Mouse (Mus musculus): ENCODE results near the gene Vpreb2. TPM values are rescaled to one million over a fixed set of nuclear protein-coding genes. Genes with fewer than 3 reads are reported as not detected.
"Not testable (repeated sequence)": the region's sequence is repeated elsewhere in the genome, so short reads cannot be mapped to it uniquely, and the experiment has no call there.

The Vpreb2 gene
- polyA plus RNA-seq, 1 experiment, result not detected

GRCm38 (mm10) chr16:17962091-17962490, 18.1 kb upstream of the Vpreb2 start:
- Histone ChIP-seq H3K36me3 (ENCODE audit: control insufficient read depth, insufficient read depth) (no peaks in the 10 kb centered on the region), H3ac (ENCODE audit: control insufficient read depth, insufficient read length) (no peak overlapping the region), H3K79me2 (ENCODE audit: control insufficient read depth, insufficient read depth) (no peaks in the 10 kb centered on the region), H3K4me2 (ENCODE audit: low read depth) (no peak overlapping the region), H3K27me3 (ENCODE audit: control insufficient read depth, insufficient read depth, insufficient read length) (peaks cover 10% of the 10 kb centered on the region), H3K4me3 (no peak overlapping the region)
- TF ChIP-seq TCF3 (IDR thresholded peaks at IDR 0.05; ENCODE audit: insufficient read length, low read depth), result no peak
- no peak for TF ChIP-seq TCF12 (IDR thresholded peaks at IDR 0.05; ENCODE audit: insufficient read depth, poor library complexity, severe bottlenecking)
- no peak for TF ChIP-seq REST (IDR thresholded peaks at IDR 0.05; ENCODE audit: insufficient read depth, insufficient read length)
- no peak for TF ChIP-seq MYOD1 (IDR thresholded peaks at IDR 0.05; ENCODE audit: control insufficient read depth in 1 of 3, insufficient read length in 2 of 3, low read depth in 2 of 3)
- TF ChIP-seq E2F4 (IDR thresholded peaks at IDR 0.05; ENCODE audit: insufficient read depth), result no peak
- TF ChIP-seq POLR2AphosphoS2 (IDR thresholded peaks at IDR 0.05; ENCODE audit: insufficient read length, low read depth), result no peak
- TF ChIP-seq MYOG (IDR thresholded peaks at IDR 0.05; ENCODE audit: control insufficient read depth in 1 of 3, insufficient read depth in 1 of 3, insufficient read length in 2 of 3, low read depth in 2 of 3), result no peak
- no peak for TF ChIP-seq USF1 (IDR thresholded peaks at IDR 0.05; ENCODE audit: low read depth)
- no peak for TF ChIP-seq CEBPB (IDR thresholded peaks at IDR 0.05; ENCODE audit: insufficient read depth, poor library complexity, severe bottlenecking)
- TF ChIP-seq POLR2A (IDR thresholded peaks at IDR 0.05; ENCODE audit: insufficient read length, low read depth), result no peak
- TF ChIP-seq MAX (IDR thresholded peaks at IDR 0.05; ENCODE audit: low read depth), result no peak
- TF ChIP-seq SRF (IDR thresholded peaks at IDR 0.05; ENCODE audit: control insufficient read depth, insufficient read length, low read depth), result no peak

DNA sequence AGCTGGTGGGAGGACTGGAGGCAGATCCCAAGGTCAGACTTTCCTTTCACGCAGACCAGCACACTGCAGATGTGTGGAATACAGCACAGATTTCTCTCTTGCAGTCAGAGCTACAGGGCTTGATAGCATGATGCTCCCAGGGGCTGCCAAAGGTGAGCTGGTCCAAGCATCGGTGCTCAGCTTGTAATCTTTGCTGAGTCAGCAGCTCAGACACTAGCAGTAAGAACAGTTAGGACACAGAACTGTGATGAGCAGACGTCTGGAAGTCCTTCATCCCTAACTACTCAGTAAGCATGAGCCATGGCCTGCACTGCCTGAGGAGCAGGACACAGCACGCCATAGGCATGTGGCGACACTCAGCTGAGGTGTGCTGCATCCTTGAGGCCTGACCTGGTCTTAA, 8.4 kb upstream of the Vpreb2 start:
- H3K79me2 ChIP-seq (ENCODE audit: control insufficient read depth, insufficient read depth), result no peaks in the 10 kb centered on the region
- no peak overlapping the region for H3K4me2 ChIP-seq (ENCODE audit: low read depth)
- no peak overlapping the region for H3K4me3 ChIP-seq
- TF ChIP-seq POLR2A (IDR thresholded peaks at IDR 0.05; ENCODE audit: insufficient read length, low read depth), result no peak
- TF ChIP-seq MAX (IDR thresholded peaks at IDR 0.05; ENCODE audit: low read depth), result no peak
- H3K36me3 ChIP-seq (ENCODE audit: control insufficient read depth, insufficient read depth), result no peaks in the 10 kb centered on the region
- H3K27me3 ChIP-seq (ENCODE audit: control insufficient read depth, insufficient read depth, insufficient read length), result peaks cover 32% of the 10 kb centered on the region
- no peak overlapping the region for H3ac ChIP-seq (ENCODE audit: control insufficient read depth, insufficient read length)

DNA sequence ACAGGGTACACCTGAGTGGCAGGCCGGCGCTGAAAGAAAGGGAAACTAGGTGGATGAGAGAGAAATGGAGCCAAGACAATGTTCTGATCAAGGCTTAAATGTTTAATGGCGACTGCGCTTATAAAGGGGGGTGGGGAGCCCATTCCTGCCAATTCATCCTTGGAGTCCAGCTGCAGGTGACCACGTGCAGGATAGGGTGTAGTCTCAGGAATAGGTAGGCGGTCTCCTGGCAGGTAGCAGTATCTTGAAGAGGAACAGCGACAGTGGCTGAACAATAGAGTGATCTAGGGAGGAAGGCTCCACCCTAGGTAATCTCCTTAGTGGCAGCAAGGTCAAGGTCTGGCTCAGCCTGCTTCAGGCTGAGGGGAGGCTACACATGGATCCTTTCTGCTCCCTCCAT, 2.4 kb upstream of the Vpreb2 start:
- H3K4me2 ChIP-seq (ENCODE audit: low read depth); H3K36me3 ChIP-seq (ENCODE audit: control insufficient read depth, insufficient read depth); H3K79me2 ChIP-seq (ENCODE audit: control insufficient read depth, insufficient read depth); H3K4me3 ChIP-seq; H3ac ChIP-seq (ENCODE audit: control insufficient read depth, insufficient read length): not testable (repeated sequence)
- peaks cover 12% of the 10 kb centered on the region for H3K27me3 ChIP-seq (ENCODE audit: control insufficient read depth, insufficient read depth, insufficient read length)

GRCm38 (mm10) chr16:17983201-17983600, 3.0 kb downstream of the Vpreb2 start:
- H3K4me3 ChIP-seq, result no peak overlapping the region
- TF ChIP-seq MAX (IDR thresholded peaks at IDR 0.05; ENCODE audit: low read depth) (no peak), MYOG (IDR thresholded peaks at IDR 0.05; ENCODE audit: control insufficient read depth in 1 of 3, insufficient read depth in 1 of 3, insufficient read length in 2 of 3, low read depth in 2 of 3) (no peak), REST (IDR thresholded peaks at IDR 0.05; ENCODE audit: insufficient read depth, insufficient read length) (no peak), USF1 (IDR thresholded peaks at IDR 0.05; ENCODE audit: low read depth) (no peak), TCF3 (IDR thresholded peaks at IDR 0.05; ENCODE audit: insufficient read length, low read depth) (no peak), TCF12 (IDR thresholded peaks at IDR 0.05; ENCODE audit: insufficient read depth, poor library complexity, severe bottlenecking) (no peak), E2F4 (IDR thresholded peaks at IDR 0.05; ENCODE audit: insufficient read depth) (no peak), CEBPB (IDR thresholded peaks at IDR 0.05; ENCODE audit: insufficient read depth, poor library complexity, severe bottlenecking) (no peak), POLR2AphosphoS2 (IDR thresholded peaks at IDR 0.05; ENCODE audit: insufficient read length, low read depth) (no peak), MYOD1 (IDR thresholded peaks at IDR 0.05; ENCODE audit: control insufficient read depth in 1 of 3, insufficient read length in 2 of 3, low read depth in 2 of 3) (no peak), SRF (IDR thresholded peaks at IDR 0.05; ENCODE audit: control insufficient read depth, insufficient read length, low read depth) (no peak), POLR2A (IDR thresholded peaks at IDR 0.05; ENCODE audit: insufficient read length, low read depth) (no peak)
- H3K36me3 ChIP-seq (ENCODE audit: control insufficient read depth, insufficient read depth), result no peaks in the 10 kb centered on the region
- H3K4me2 ChIP-seq (ENCODE audit: low read depth), result no peak overlapping the region
- peaks cover 15% of the 10 kb centered on the region for H3K27me3 ChIP-seq (ENCODE audit: control insufficient read depth, insufficient read depth, insufficient read length)
- no peaks in the 10 kb centered on the region for H3K79me2 ChIP-seq (ENCODE audit: control insufficient read depth, insufficient read depth)
- no peak overlapping the region for H3ac ChIP-seq (ENCODE audit: control insufficient read depth, insufficient read length)

GRCm38 (mm10) chr16:17984231-17984630, 4.0 kb downstream of the Vpreb2 start:
- H3K36me3 ChIP-seq (ENCODE audit: control insufficient read depth, insufficient read depth), result no peaks in the 10 kb centered on the region
- no peak for TF ChIP-seq TCF12 (IDR thresholded peaks at IDR 0.05; ENCODE audit: insufficient read depth, poor library complexity, severe bottlenecking)
- TF ChIP-seq CEBPB (IDR thresholded peaks at IDR 0.05; ENCODE audit: insufficient read depth, poor library complexity, severe bottlenecking), result no peak
- no peak for TF ChIP-seq SRF (IDR thresholded peaks at IDR 0.05; ENCODE audit: control insufficient read depth, insufficient read length, low read depth)
- TF ChIP-seq POLR2A (IDR thresholded peaks at IDR 0.05; ENCODE audit: insufficient read length, low read depth), result no peak
- TF ChIP-seq TCF3 (IDR thresholded peaks at IDR 0.05; ENCODE audit: insufficient read length, low read depth), result no peak
- no peak for TF ChIP-seq USF1 (IDR thresholded peaks at IDR 0.05; ENCODE audit: low read depth)
- no peak for TF ChIP-seq MAX (IDR thresholded peaks at IDR 0.05; ENCODE audit: low read depth)
- TF ChIP-seq E2F4 (IDR thresholded peaks at IDR 0.05; ENCODE audit: insufficient read depth), result no peak
- no peak for TF ChIP-seq MYOD1 (IDR thresholded peaks at IDR 0.05; ENCODE audit: control insufficient read depth in 1 of 3, insufficient read length in 2 of 3, low read depth in 2 of 3)
- no peak for TF ChIP-seq MYOG (IDR thresholded peaks at IDR 0.05; ENCODE audit: control insufficient read depth in 1 of 3, insufficient read depth in 1 of 3, insufficient read length in 2 of 3, low read depth in 2 of 3)
- TF ChIP-seq POLR2AphosphoS2 (IDR thresholded peaks at IDR 0.05; ENCODE audit: insufficient read length, low read depth), result no peak

More at GRCm38 (mm10) chr16:17984231-17984630, 4.0 kb downstream of the Vpreb2 start:
- no peak overlapping the region for H3ac ChIP-seq (ENCODE audit: control insufficient read depth, insufficient read length)
- no peak overlapping the region for H3K4me3 ChIP-seq
- no peak overlapping the region for H3K4me2 ChIP-seq (ENCODE audit: low read depth)
- no peaks in the 10 kb centered on the region for H3K79me2 ChIP-seq (ENCODE audit: control insufficient read depth, insufficient read depth)
- peaks cover 10% of the 10 kb centered on the region for H3K27me3 ChIP-seq (ENCODE audit: control insufficient read depth, insufficient read depth, insufficient read length)
